Mouse (Mus musculus): ENCODE measurements at regions not wholly inside any gene's neighbourhood (a gene's known extent, or its start where the extent isn't known, plus 50 kb on each side); places are given as distances from the start of the nearest gene placed in this dataset.

GRCm38 (mm10) chr4:56264626-56265025 lies 475.2 kb upstream of the Gm26657 start:
- H3K36me3 ChIP-seq (ENCODE audit: insufficient read depth, low read length) = no peaks in the 10 kb centered on the region
- TF ChIP-seq POU5F1 (IDR thresholded peaks at IDR 0.05; ENCODE audit: borderline replicate concordance, low read length) (no peak), CTCF (conservative IDR thresholded peaks at IDR 0.05; ENCODE audit: low read length) (no peak), NANOG (IDR thresholded peaks at IDR 0.05; ENCODE audit: borderline replicate concordance, low read length) (no peak)
- no peaks in the 10 kb centered on the region for H3K9me3 ChIP-seq (ENCODE audit: low read length)
- H3K4me3 ChIP-seq (replicated peaks; ENCODE audit: low read length) = no peak overlapping the region
- H3K27me3 ChIP-seq (ENCODE audit: insufficient read depth, low read length) = no peaks in the 10 kb centered on the region
- H3K4me1 ChIP-seq (replicated peaks; ENCODE audit: low read depth, low read length) = peaks cover 4% of the 10 kb centered on the region; the same call in 1 of the 2 replicates

GRCm38 (mm10) chr4:56263822-56264221 lies 476.0 kb upstream of the Gm26657 start:
- Histone ChIP-seq H3K27me3 (ENCODE audit: insufficient read depth, low read length) (no peaks in the 10 kb centered on the region), H3K36me3 (ENCODE audit: insufficient read depth, low read length) (no peaks in the 10 kb centered on the region), H3K9me3 (ENCODE audit: low read length) (no peaks in the 10 kb centered on the region), H3K4me1 (replicated peaks; ENCODE audit: low read depth, low read length) (peaks cover 4% of the 10 kb centered on the region; the same call in 1 of the 2 replicates), H3K4me3 (replicated peaks; ENCODE audit: low read length) (no peak overlapping the region)
- TF ChIP-seq CTCF (conservative IDR thresholded peaks at IDR 0.05; ENCODE audit: low read length) (no peak), POU5F1 (IDR thresholded peaks at IDR 0.05; ENCODE audit: borderline replicate concordance, low read length) (no peak), NANOG (IDR thresholded peaks at IDR 0.05; ENCODE audit: borderline replicate concordance, low read length) (no peak)

- no peaks in the 10 kb centered on the region for H3K36me3 ChIP-seq (ENCODE audit: insufficient read depth, low read length)
- H3K4me3 ChIP-seq (replicated peaks; ENCODE audit: low read length) = no peak overlapping the region
- no peaks in the 10 kb centered on the region for H3K9me3 ChIP-seq (ENCODE audit: low read length)
- no peaks in the 10 kb centered on the region for H3K27me3 ChIP-seq (ENCODE audit: insufficient read depth, low read length)
- TF ChIP-seq NANOG (IDR thresholded peaks at IDR 0.05; ENCODE audit: borderline replicate concordance, low read length) (no peak), POU5F1 (IDR thresholded peaks at IDR 0.05; ENCODE audit: borderline replicate concordance, low read length) (no peak), CTCF (conservative IDR thresholded peaks at IDR 0.05; ENCODE audit: low read length) (no peak)
- H3K4me1 ChIP-seq (replicated peaks; ENCODE audit: low read depth, low read length) = peaks cover 4% of the 10 kb centered on the region; the same call in 1 of the 2 replicates
Measured at GRCm38 (mm10) chr4:56262589-56262988, 477.3 kb upstream of the Gm26657 start.

GRCm38 (mm10) chr4:56261992-56262391 lies 477.9 kb upstream of the Gm26657 start:
- Histone ChIP-seq H3K4me1 (replicated peaks; ENCODE audit: low read depth, low read length) (peaks cover 2% of the 10 kb centered on the region; the same call in 1 of the 2 replicates), H3K36me3 (ENCODE audit: insufficient read depth, low read length) (no peaks in the 10 kb centered on the region), H3K9me3 (ENCODE audit: low read length) (no peaks in the 10 kb centered on the region), H3K4me3 (replicated peaks; ENCODE audit: low read length) (no peak overlapping the region), H3K27me3 (ENCODE audit: insufficient read depth, low read length) (no peaks in the 10 kb centered on the region)
- TF ChIP-seq NANOG (IDR thresholded peaks at IDR 0.05; ENCODE audit: borderline replicate concordance, low read length) = no peak
- no peak for TF ChIP-seq CTCF (conservative IDR thresholded peaks at IDR 0.05; ENCODE audit: low read length)
- TF ChIP-seq POU5F1 (IDR thresholded peaks at IDR 0.05; ENCODE audit: borderline replicate concordance, low read length) = no peak

GRCm38 (mm10) chr4:56252375-56252774 lies 487.5 kb upstream of the Gm26657 start:
- H3K4me1 ChIP-seq (replicated peaks; ENCODE audit: low read depth, low read length) = no peaks in the 10 kb centered on the region
- no peak overlapping the region for H3K4me3 ChIP-seq (replicated peaks; ENCODE audit: low read length)
- H3K36me3 ChIP-seq (ENCODE audit: insufficient read depth, low read length) = no peaks in the 10 kb centered on the region
- TF ChIP-seq CTCF (conservative IDR thresholded peaks at IDR 0.05; ENCODE audit: low read length) = no peak
- no peak for TF ChIP-seq POU5F1 (IDR thresholded peaks at IDR 0.05; ENCODE audit: borderline replicate concordance, low read length)
- TF ChIP-seq NANOG (IDR thresholded peaks at IDR 0.05; ENCODE audit: borderline replicate concordance, low read length) = no peak
- no peaks in the 10 kb centered on the region for H3K9me3 ChIP-seq (ENCODE audit: low read length)
- no peaks in the 10 kb centered on the region for H3K27me3 ChIP-seq (ENCODE audit: insufficient read depth, low read length)

- no peaks in the 10 kb centered on the region for H3K9me3 ChIP-seq (ENCODE audit: low read length)
- TF ChIP-seq CTCF (conservative IDR thresholded peaks at IDR 0.05; ENCODE audit: low read length) = no peak
- no peaks in the 10 kb centered on the region for H3K36me3 ChIP-seq (ENCODE audit: insufficient read depth, low read length)
- H3K27me3 ChIP-seq (ENCODE audit: insufficient read depth, low read length) = no peaks in the 10 kb centered on the region
- no peak overlapping the region for H3K4me3 ChIP-seq (replicated peaks; ENCODE audit: low read length)
- no peaks in the 10 kb centered on the region for H3K4me1 ChIP-seq (replicated peaks; ENCODE audit: low read depth, low read length)
Measured at GRCm38 (mm10) chr4:56251766-56252165, 488.1 kb upstream of the Gm26657 start.

- TF ChIP-seq CTCF (conservative IDR thresholded peaks at IDR 0.05; ENCODE audit: low read length) = no peak
- Histone ChIP-seq H3K9me3 (ENCODE audit: low read length) (no peaks in the 10 kb centered on the region), H3K27me3 (ENCODE audit: insufficient read depth, low read length) (no peaks in the 10 kb centered on the region), H3K36me3 (ENCODE audit: insufficient read depth, low read length) (no peaks in the 10 kb centered on the region), H3K4me1 (replicated peaks; ENCODE audit: low read depth, low read length) (no peaks in the 10 kb centered on the region), H3K4me3 (replicated peaks; ENCODE audit: low read length) (no peak overlapping the region)
Measured at GRCm38 (mm10) chr4:56250611-56251010, 489.3 kb upstream of the Gm26657 start.

GRCm38 (mm10) chr4:56243863-56244262 lies 496.0 kb upstream of the Gm26657 start:
- Histone ChIP-seq H3K36me3 (ENCODE audit: insufficient read depth, low read length) (no peaks in the 10 kb centered on the region), H3K4me1 (replicated peaks; ENCODE audit: low read depth, low read length) (no peaks in the 10 kb centered on the region), H3K9me3 (ENCODE audit: low read length) (no peaks in the 10 kb centered on the region), H3K4me3 (replicated peaks; ENCODE audit: low read length) (no peak overlapping the region), H3K27me3 (ENCODE audit: insufficient read depth, low read length) (no peaks in the 10 kb centered on the region)
- TF ChIP-seq CTCF (conservative IDR thresholded peaks at IDR 0.05; ENCODE audit: low read length) = no peak
- no peak for TF ChIP-seq NANOG (IDR thresholded peaks at IDR 0.05; ENCODE audit: borderline replicate concordance, low read length)
- TF ChIP-seq POU5F1 (IDR thresholded peaks at IDR 0.05; ENCODE audit: borderline replicate concordance, low read length) = no peak

All from E14TG2a.4 (cell line).